Mouse (Mus musculus): ENCODE data around the gene Alpi. TPM values are rescaled to one million over a fixed set of nuclear protein-coding genes. Genes with fewer than 3 reads are reported as not detected.

Alpi gene
- polyA plus RNA-seq, 1 experiment from 2014 or later, result not detected

- Histone ChIP-seq H3K36me3 (no peaks in the 10 kb centered on the region), H3K27me3 (no peaks in the 10 kb centered on the region), H3K4me2 (replicated peaks) (no peak overlapping the region), H3K9ac (replicated peaks) (no peak overlapping the region), H3K4me1 (no peaks in the 10 kb centered on the region), H3K4me3 (no peak overlapping the region), H3K27ac (replicated peaks) (no peak overlapping the region), H3K9me3 (no peaks in the 10 kb centered on the region)
- no peak for ATAC-seq (replicated peaks)
- 70% methylated on average over 1 of the region's 1 CpGs for WGBS
Observed at GRCm38 (mm10) chr1:87103936-87104335, 2.5 kb upstream of the Alpi start.

DNA sequence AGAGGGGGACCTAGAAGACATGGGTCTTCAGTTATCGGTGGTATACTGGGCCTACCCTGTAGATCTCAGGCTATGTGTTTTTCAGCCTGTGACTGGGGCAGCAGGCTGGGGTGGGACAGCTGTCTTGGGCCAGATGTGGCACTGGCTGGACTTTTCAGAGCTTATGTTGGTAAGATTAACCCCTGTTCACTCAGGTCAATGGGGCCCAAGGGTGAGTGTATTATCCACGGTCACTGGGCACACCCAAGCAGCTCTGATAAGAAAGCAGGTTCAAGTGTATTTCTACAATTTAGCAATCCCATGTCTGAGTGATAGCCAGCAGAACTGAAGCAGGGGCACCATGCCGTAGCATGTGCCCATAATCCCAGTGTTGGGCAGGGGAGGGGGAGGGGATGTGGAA, 708 bp upstream of the Alpi start:
- H3K4me1 ChIP-seq, result no peaks in the 10 kb centered on the region
- H3K4me3 ChIP-seq, result no peak overlapping the region
- no peak for ATAC-seq (replicated peaks)
- no peaks in the 10 kb centered on the region for H3K27me3 ChIP-seq
- 96% methylated on average over 3 of the region's 3 CpGs for WGBS
- no peaks in the 10 kb centered on the region for H3K36me3 ChIP-seq
- H3K9ac ChIP-seq (replicated peaks), result no peak overlapping the region
- H3K27ac ChIP-seq (replicated peaks), result no peak overlapping the region
- no peak overlapping the region for H3K4me2 ChIP-seq (replicated peaks)
- H3K9me3 ChIP-seq, result no peaks in the 10 kb centered on the region

DNA sequence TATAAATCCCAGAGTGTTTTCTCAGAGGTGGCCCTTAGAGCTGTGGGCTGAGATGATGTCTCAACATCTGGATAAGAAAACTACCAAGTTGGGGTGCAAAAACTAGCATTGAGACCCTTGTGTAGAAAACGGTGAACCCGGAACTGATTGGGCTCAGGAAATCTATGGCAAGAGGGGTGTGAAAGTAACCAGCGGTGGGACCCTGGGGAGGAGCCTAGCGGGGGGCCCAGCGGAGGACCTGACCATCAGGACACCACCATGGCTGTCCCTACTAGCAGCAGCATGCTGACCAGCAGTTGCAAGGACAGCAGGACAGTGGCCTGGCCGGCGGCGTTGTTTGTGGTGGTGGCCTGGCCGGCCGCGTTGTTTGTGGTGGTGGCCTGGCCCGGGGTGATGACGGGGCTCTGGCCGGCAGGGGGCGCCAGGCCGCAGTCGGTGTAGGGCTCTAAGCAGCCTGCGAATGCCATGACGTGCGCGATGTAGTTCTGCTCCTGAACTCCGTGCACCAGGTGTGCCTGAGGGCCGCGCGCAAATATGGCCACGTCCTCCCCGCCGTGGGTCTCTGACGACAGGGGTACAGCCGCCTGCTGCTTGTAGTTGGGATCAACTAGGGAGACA, 2.9 kb downstream of the Alpi start:
- 11% methylated on average over 30 of the region's 30 CpGs for WGBS
- H3K9ac ChIP-seq (replicated peaks), result no peak overlapping the region

DNA sequence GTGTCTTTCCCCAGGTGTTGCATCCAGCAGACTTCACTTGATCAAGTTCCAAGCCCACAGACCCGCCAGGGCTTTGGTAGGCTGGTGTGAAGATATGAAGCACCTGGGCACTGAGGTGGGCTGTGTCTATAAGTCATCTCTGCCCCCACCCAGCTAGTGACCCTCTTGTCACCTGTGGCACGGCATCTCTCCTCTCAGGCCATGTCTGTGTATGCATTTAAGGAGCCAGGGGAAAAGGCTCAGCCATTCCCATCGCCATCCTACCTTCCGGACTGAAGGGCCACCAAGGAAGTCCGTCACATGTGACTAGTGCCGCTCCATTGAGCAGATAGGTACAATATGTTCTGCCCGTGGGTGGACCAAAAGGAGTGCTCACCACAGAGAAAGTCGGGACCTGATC, 5.8 kb downstream of the Alpi start:
- no peak overlapping the region for H3K9ac ChIP-seq (replicated peaks)
- no peaks in the 10 kb centered on the region for H3K36me3 ChIP-seq
- no peaks in the 10 kb centered on the region for H3K27me3 ChIP-seq
- no peaks in the 10 kb centered on the region for H3K9me3 ChIP-seq
- no peak overlapping the region for H3K4me3 ChIP-seq
- H3K27ac ChIP-seq (replicated peaks), result no peak overlapping the region
- WGBS, result 74% methylated on average over 8 of the region's 8 CpGs
- no peak overlapping the region for H3K4me2 ChIP-seq (replicated peaks)
- ATAC-seq (replicated peaks), result no peak
- H3K4me1 ChIP-seq, result no peaks in the 10 kb centered on the region

More for the DNA sequence above, 2.9 kb downstream of the Alpi start:
- no peaks in the 10 kb centered on the region for H3K4me1 ChIP-seq
- no peaks in the 10 kb centered on the region for H3K27me3 ChIP-seq
- H3K4me2 ChIP-seq (replicated peaks), result 0 out of 2 replicates have a peak overlapping the region, but pooled peaks have one; percentile 9
- no peaks in the 10 kb centered on the region for H3K9me3 ChIP-seq
- H3K36me3 ChIP-seq, result no peaks in the 10 kb centered on the region
- H3K27ac ChIP-seq (replicated peaks), result no peak overlapping the region
- no peak overlapping the region for H3K4me3 ChIP-seq
- 0 out of 2 replicates have a peak, but pooled peaks have one; percentile 63 for ATAC-seq (replicated peaks)

GRCm38 (mm10) chr1:87089828-87090227, 11.6 kb downstream of the Alpi start, which contains the start of gene Alppl2:
Alppl2 (minus strand) TSS chr1:87089928.
- Histone ChIP-seq H3K27ac (replicated peaks) (no peak within 1 kb of the TSS), H3K9ac (replicated peaks) (no peak within 1 kb of the TSS), H3K4me2 (replicated peaks) (no peak within 1 kb of the TSS), H3K4me1 (no peaks in the 10 kb centered on the region), H3K36me3 (no peaks in the 10 kb centered on the region), H3K27me3 (no peaks in the 10 kb centered on the region), H3K4me3 (no peak within 1 kb of the TSS), H3K9me3 (no peaks in the 10 kb centered on the region)
- no peak for ATAC-seq (replicated peaks)
- 86% methylated on average over 4 of the region's 4 CpGs for WGBS

GRCm38 (mm10) chr1:87089251-87089650, 12.2 kb downstream of the Alpi start:
- 78% methylated on average over 11 of the region's 11 CpGs for WGBS
- Histone ChIP-seq H3K4me1 (no peaks in the 10 kb centered on the region), H3K9ac (replicated peaks) (no peak overlapping the region), H3K9me3 (no peaks in the 10 kb centered on the region), H3K36me3 (no peaks in the 10 kb centered on the region), H3K4me3 (no peak overlapping the region), H3K27ac (replicated peaks) (no peak overlapping the region), H3K4me2 (replicated peaks) (no peak overlapping the region), H3K27me3 (no peaks in the 10 kb centered on the region)
- no peak for ATAC-seq (replicated peaks)

GRCm38 (mm10) chr1:87086964-87087363, 14.4 kb downstream of the Alpi start:
- H3K36me3 ChIP-seq, result no peaks in the 10 kb centered on the region
- no peak overlapping the region for H3K4me3 ChIP-seq
- H3K27ac ChIP-seq (replicated peaks), result no peak overlapping the region
- H3K9me3 ChIP-seq, result no peaks in the 10 kb centered on the region
- no peaks in the 10 kb centered on the region for H3K27me3 ChIP-seq
- 68% methylated on average over 17 of the region's 17 CpGs for WGBS
- H3K4me2 ChIP-seq (replicated peaks), result no peak overlapping the region
- no peaks in the 10 kb centered on the region for H3K4me1 ChIP-seq
- no peak for ATAC-seq (replicated peaks)
- no peak overlapping the region for H3K9ac ChIP-seq (replicated peaks)

DNA sequence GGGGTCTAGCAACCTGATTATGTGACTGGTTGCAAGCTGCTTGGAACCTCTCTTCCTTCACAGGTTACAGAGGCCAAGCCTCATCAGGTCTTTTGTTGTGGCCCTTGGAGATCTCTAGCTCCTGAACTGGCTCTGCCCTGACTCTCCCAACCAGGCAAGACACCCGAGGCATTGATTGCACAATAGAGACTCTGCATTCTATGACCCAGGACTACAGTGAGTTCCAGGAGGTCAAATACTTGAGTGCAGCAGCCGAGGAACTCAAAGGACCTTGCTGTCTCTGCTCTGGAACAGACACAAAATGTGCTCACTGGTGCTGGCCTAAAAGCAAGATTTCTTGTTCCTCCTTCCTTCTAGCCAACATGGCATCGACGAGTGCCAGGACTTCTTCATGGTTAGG, 15.2 kb downstream of the Alpi start:
- Histone ChIP-seq H3K4me3 (no peak overlapping the region), H3K9me3 (no peaks in the 10 kb centered on the region), H3K4me2 (replicated peaks) (no peak overlapping the region), H3K27me3 (no peaks in the 10 kb centered on the region), H3K36me3 (no peaks in the 10 kb centered on the region), H3K4me1 (no peaks in the 10 kb centered on the region), H3K9ac (replicated peaks) (no peak overlapping the region), H3K27ac (replicated peaks) (no peak overlapping the region)
- no peak for ATAC-seq (replicated peaks)
- 80% methylated on average over 4 of the region's 4 CpGs for WGBS

GRCm38 (mm10) chr1:87073776-87074175, 27.6 kb downstream of the Alpi start:
- H3K36me3 ChIP-seq, result no peaks in the 10 kb centered on the region

DNA sequence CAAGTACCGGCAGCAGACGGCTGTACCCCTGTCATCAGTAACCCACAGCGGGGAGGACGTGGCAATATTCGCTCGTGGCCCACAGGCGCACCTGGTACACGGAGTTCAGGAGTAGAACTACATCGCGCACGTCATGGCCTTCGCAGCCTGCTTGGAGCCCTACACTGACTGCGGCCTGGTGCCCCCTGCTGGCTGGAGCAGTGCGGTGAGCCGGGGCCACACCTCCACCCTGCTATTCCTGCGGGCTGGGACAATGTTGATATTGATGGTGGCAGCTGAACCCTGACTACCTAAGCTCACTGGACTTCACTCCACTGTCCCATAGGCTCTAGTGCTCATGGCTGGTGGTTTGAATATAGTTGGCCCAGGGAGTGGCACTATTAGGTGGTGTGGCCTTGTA, 30.7 kb downstream of the Alpi start:
- Histone ChIP-seq H3K27ac (replicated peaks) (no peak overlapping the region), H3K27me3 (no peaks in the 10 kb centered on the region), H3K4me2 (replicated peaks) (no peak overlapping the region), H3K4me1 (no peaks in the 10 kb centered on the region), H3K4me3 (no peak overlapping the region), H3K36me3 (no peaks in the 10 kb centered on the region), H3K9ac (replicated peaks) (no peak overlapping the region), H3K9me3 (no peaks in the 10 kb centered on the region)
- ATAC-seq (replicated peaks), result no peak
- WGBS, result 51% methylated on average over 16 of the region's 16 CpGs

More at GRCm38 (mm10) chr1:87073776-87074175, 27.6 kb downstream of the Alpi start:
- H3K9ac ChIP-seq (replicated peaks), result no peak overlapping the region
- no peak overlapping the region for H3K27ac ChIP-seq (replicated peaks)
- no peaks in the 10 kb centered on the region for H3K4me1 ChIP-seq
- H3K9me3 ChIP-seq, result no peaks in the 10 kb centered on the region
- 83% methylated on average over 8 of the region's 8 CpGs for WGBS
- no peaks in the 10 kb centered on the region for H3K27me3 ChIP-seq
- ATAC-seq (replicated peaks), result no peak
- H3K4me3 ChIP-seq, result no peak overlapping the region
- no peak overlapping the region for H3K4me2 ChIP-seq (replicated peaks)

GRCm38 (mm10) chr1:87060913-87061312, 40.5 kb downstream of the Alpi start:
- no peaks in the 10 kb centered on the region for H3K4me1 ChIP-seq
- H3K4me3 ChIP-seq, result no peak overlapping the region
- no peaks in the 10 kb centered on the region for H3K9me3 ChIP-seq
- no peak for ATAC-seq (replicated peaks)
- H3K4me2 ChIP-seq (replicated peaks), result no peak overlapping the region
- no peaks in the 10 kb centered on the region for H3K27me3 ChIP-seq
- H3K36me3 ChIP-seq, result no peaks in the 10 kb centered on the region
- no peak overlapping the region for H3K27ac ChIP-seq (replicated peaks)
- no peak overlapping the region for H3K9ac ChIP-seq (replicated peaks)

- H3K27me3 ChIP-seq, result no peaks in the 10 kb centered on the region
- H3K9me3 ChIP-seq, result no peaks in the 10 kb centered on the region
- no peak overlapping the region for H3K4me3 ChIP-seq
- H3K9ac ChIP-seq (replicated peaks), result no peak overlapping the region
- H3K36me3 ChIP-seq, result no peaks in the 10 kb centered on the region
- WGBS, result 79% methylated on average over 8 of the region's 8 CpGs
- H3K27ac ChIP-seq (replicated peaks), result no peak overlapping the region
- no peak for ATAC-seq (replicated peaks)
- H3K4me1 ChIP-seq, result no peaks in the 10 kb centered on the region
- no peak overlapping the region for H3K4me2 ChIP-seq (replicated peaks)
Observed at GRCm38 (mm10) chr1:87059042-87059665, 42.3 kb downstream of the Alpi start.

DNA sequence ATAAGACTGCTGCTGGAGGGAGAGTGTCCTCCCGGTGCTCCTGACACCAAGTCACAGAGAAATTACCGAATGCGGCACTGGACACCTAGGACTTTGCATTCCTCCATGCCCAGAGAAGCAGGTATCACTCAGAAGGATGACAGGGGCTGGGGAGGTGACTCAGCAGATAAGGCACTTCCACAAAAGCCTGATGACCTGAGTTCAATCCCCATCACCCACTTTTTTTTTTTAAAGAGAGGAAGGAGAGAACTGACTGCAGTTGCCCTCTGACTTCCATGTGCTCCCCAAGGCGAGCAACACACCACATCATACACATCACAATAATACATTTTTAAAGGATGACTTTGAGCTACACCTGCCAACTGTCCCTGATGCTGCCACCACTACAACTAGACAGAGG, 44.3 kb downstream of the Alpi start:
- ATAC-seq (replicated peaks), result no peak
- H3K36me3 ChIP-seq, result no peaks in the 10 kb centered on the region
- no peak overlapping the region for H3K9ac ChIP-seq (replicated peaks)
- H3K27me3 ChIP-seq, result no peaks in the 10 kb centered on the region
- no peak overlapping the region for H3K27ac ChIP-seq (replicated peaks)
- no peak overlapping the region for H3K4me3 ChIP-seq
- H3K4me1 ChIP-seq, result no peaks in the 10 kb centered on the region
- 77% methylated on average over 4 of the region's 4 CpGs for WGBS
- no peaks in the 10 kb centered on the region for H3K9me3 ChIP-seq
- H3K4me2 ChIP-seq (replicated peaks), result no peak overlapping the region
